Mouse (Mus musculus): ENCODE measurements around the gene Scaf8.
"Not testable (repeated sequence)": the region's sequence is repeated elsewhere in the genome, so short reads cannot be mapped to it uniquely, and the experiment has no call there.

DNA sequence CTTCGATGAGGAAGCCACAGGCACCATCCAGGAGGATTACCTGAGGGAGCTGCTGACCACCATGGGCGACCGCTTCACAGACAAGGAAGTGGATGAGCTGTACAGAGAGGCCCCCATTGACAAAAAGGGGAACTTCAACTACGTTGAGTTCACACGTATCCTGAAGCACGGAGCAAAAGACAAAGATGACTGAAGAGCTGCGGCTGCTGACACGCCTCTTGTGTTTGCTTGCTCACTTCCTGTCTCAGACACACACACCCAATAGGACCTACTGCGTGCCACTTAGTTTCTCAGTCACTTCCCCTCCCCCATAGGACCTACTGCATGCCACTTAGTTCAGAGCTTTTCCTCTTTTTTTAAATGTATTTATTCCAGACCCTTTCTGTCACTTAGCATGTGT is 41.4 kb downstream of the Scaf8 start:
- TF ChIP-seq POLR2A, CTCF (IDR thresholded peaks at IDR 0.05; ENCODE audit: extremely low read depth, insufficient read depth, low read length): not testable (repeated sequence)

Data from cortical plate, adult 2 months (tissue).